Mouse (Mus musculus) B cell, adult (primary cell): ENCODE measurements around the gene Vsig10. TPM values are rescaled to one million over a fixed set of nuclear protein-coding genes. Genes with fewer than 3 reads are reported as not detected.

Experiments used
- total RNA-seq: library from RNA; stranded (reverse); gene quantifications from 4 replicates; pipeline ENCODE4 v1.2.4, GENCODE M21; 2023; ENCODE audit not compliant: inconsistent age

The Vsig10 gene
- total RNA-seq: 0.18 to 1.8 TPM (median 0.54 TPM) in 4 replicates

GRCm38 (mm10) chr5:117318741-117319629 lies at the start of gene Vsig10:
Vsig10 (plus strand) TSS chr5:117319083.

GRCm38 (mm10) chr5:117286831-117287822 lies 31.8 kb upstream of the Vsig10 start, which contains the start of gene Pebp1:
Pebp1 (minus strand) TSS chr5:117287625.

GRCm38 (mm10) chr5:117357129-117357477 lies 38.2 kb downstream of the Vsig10 start, which contains the start of gene Wsb2:
Wsb2 (plus strand) TSS chr5:117357304.

GRCm38 (mm10) chr5:117388877-117389276 lies 70.0 kb downstream of the Vsig10 start, which contains the start of gene Rfc5:
Rfc5 (minus strand) TSS chr5:117389047.

Other genes with a start within 250 kb of the Vsig10 start
- gene Suds3, start 203.0 kb upstream of the Vsig10 start, total RNA-seq: 74.4 to 89.2 TPM (median 83.2 TPM) in 4 replicates
- gene Taok3, start 199.0 kb upstream of the Vsig10 start, total RNA-seq: 121 to 133 TPM (median 123 TPM) in 4 replicates
- gene Pebp1, start 31.5 kb upstream of the Vsig10 start, total RNA-seq: 99.3 to 120 TPM (median 107 TPM) in 4 replicates
- 43.7 to 54.3 TPM (median 51.4 TPM) in 4 replicates for gene Wsb2, start 38.2 kb downstream of the Vsig10 start, total RNA-seq
- 20.4 to 27.3 TPM (median 21.7 TPM) in 4 replicates for gene Rfc5, start 70.0 kb downstream of the Vsig10 start, total RNA-seq
- gene Ksr2, start 94.9 kb downstream of the Vsig10 start, total RNA-seq: 0.12 to 0.30 TPM (median 0.21 TPM) in 4 replicates